Mouse (Mus musculus) cerebellum, postnatal 4 days (tissue): ENCODE results near the gene Lim2.

ENCODE experiments used
- DNase-seq, 2 experiments: peaks; one replicate each; pipeline ENCODE4 v3.0.0; 2022; ENCODE audit warnings: low spot score in 2 of 2, mixed read lengths in 1 of 2

Gene Lim2

GRCm38 (mm10) chr7:43443917-43444293 is 16.4 kb downstream of the Lim2 start, which contains the start of the genes Etfb and Gm45233:
TSS of gene Etfb (plus strand) at chr7:43444083.
TSS of gene Gm45233 (plus strand) at chr7:43444128.
- DNase-seq: peak; percentile 82 to 89

GRCm38 (mm10) chr7:43447801-43448200 is 20.3 kb downstream of the Lim2 start:
- DNase-seq: no peak

GRCm38 (mm10) chr7:43448246-43448645 is 20.8 kb downstream of the Lim2 start:
- DNase-seq: no peak

- DNase-seq: no peak
Measured at GRCm38 (mm10) chr7:43449811-43450210, 22.3 kb downstream of the Lim2 start.

- no peak for DNase-seq
Measured at GRCm38 (mm10) chr7:43451726-43452125, 24.3 kb downstream of the Lim2 start.

- no peak for DNase-seq
Measured at GRCm38 (mm10) chr7:43452609-43453008, 25.1 kb downstream of the Lim2 start.

- no peak for DNase-seq
Measured at GRCm38 (mm10) chr7:43453599-43454355, 26.3 kb downstream of the Lim2 start.

GRCm38 (mm10) chr7:43454371-43454770 is 26.9 kb downstream of the Lim2 start:
- DNase-seq: no peak

GRCm38 (mm10) chr7:43462851-43463250 is 35.4 kb downstream of the Lim2 start, which contains the start of gene Vsig10l:
TSS of gene Vsig10l (plus strand) at chr7:43463151.
- DNase-seq: no peak

- DNase-seq: no peak
Measured at GRCm38 (mm10) chr7:43463976-43464375, 36.5 kb downstream of the Lim2 start.

GRCm38 (mm10) chr7:43464864-43465343 is 37.4 kb downstream of the Lim2 start:
- peak in 1 of 2 experiments; percentile 50 for DNase-seq

- DNase-seq: peak; percentile 52 to 74
Measured at GRCm38 (mm10) chr7:43465344-43466098, 38.1 kb downstream of the Lim2 start.

GRCm38 (mm10) chr7:43466099-43466694 is 38.7 kb downstream of the Lim2 start:
- peak; percentile 69 to 84 for DNase-seq

GRCm38 (mm10) chr7:43470373-43470772 is 42.9 kb downstream of the Lim2 start:
- peak in 1 of 2 experiments; percentile 38 for DNase-seq

GRCm38 (mm10) chr7:43475706-43476105 is 48.2 kb downstream of the Lim2 start:
- DNase-seq: peak in 1 of 2 experiments; percentile 32

- no peak for DNase-seq
Measured at GRCm38 (mm10) chr7:43476376-43476775, 48.9 kb downstream of the Lim2 start.

GRCm38 (mm10) chr7:43481191-43481590 is 53.7 kb downstream of the Lim2 start:
- no peak for DNase-seq

GRCm38 (mm10) chr7:43482090-43482716 is 54.7 kb downstream of the Lim2 start:
- DNase-seq: peak in 1 of 2 experiments; percentile 78

- DNase-seq: no peak
Measured at GRCm38 (mm10) chr7:43483236-43483635, 55.8 kb downstream of the Lim2 start.
